Mouse (Mus musculus): ENCODE measurements around the gene Hbp1.

DNA sequence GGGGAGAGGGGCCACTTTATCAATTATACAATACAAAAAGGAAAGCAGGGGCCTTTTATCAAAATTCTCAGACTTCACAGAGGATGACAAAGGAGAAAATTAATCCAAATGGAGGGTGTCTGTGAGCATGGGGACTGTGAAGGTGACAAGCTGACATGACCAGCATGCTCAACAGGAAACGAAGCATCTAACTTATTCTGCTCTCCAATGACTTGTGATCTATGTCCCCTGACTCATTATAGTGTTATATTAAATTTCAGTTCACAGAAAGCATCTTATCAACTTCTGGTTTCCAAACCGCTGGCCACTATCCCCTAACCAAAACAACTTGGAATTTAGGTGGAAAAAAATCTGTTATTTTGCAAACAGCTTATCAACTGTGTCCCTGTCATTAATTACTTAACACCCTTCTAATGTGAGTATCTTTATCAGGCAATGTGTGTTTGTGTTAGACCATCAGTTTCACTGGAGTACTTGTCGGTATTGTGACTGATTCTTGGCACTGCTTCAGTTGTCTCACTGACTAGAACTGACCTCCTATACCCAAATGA lies 47.1 kb upstream of the Hbp1 start:
- TF ChIP-seq EP300 (IDR thresholded peaks at IDR 0.05; ENCODE audit: low read depth) = no peak
- no peak for TF ChIP-seq CTCF (IDR thresholded peaks at IDR 0.05; ENCODE audit: low read depth)
